32 mouse cellular contexts compared by ENCODE assay signal in the genomic region with DNA sequence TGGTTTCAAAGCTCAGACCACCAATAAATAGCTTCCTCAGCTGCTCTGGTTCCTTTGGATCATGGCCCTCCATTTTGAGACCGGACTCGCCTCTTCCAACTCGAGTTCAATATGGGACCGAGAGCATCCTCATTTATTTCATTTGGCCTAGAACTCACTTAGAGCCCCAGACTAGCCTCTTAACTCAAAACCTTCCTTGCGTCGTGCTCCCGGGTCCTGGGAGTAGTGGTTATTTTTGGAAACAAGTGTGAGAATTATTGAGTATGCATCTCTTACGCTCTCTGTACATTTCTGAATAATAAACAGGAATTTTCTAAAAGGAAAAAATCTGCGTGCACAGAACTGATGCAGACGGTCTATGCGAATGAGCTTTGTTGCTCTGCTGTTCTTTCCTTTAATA. TPM values are rescaled to one million over a fixed set of nuclear protein-coding genes. Genes with fewer than 3 reads are reported as not detected.
"Had no signal": no experiment of that assay in that cellular context is flagged by ENCODE, and none has a peak within 500 bp of the region (broad histone marks: within the 10 kb centered on the region; RNA-seq: fewer than 3 reads in every experiment).

A gene (minus strand): TSS at position 101 of the 400 bp plus-strand sequence.

- H3K27ac ChIP-seq: limb, embryonic 10.5 days; limb, embryonic 12.5 days; limb, embryonic 13.5 days; limb, embryonic 15.5 days; liver, embryonic 12.5 days; liver, embryonic 13.5 days; liver, embryonic 14.5 days; liver, embryonic 15.5 days; lung, embryonic 15.5 days; macrophage; midbrain, embryonic 10.5 days; midbrain, embryonic 12.5 days; midbrain, embryonic 13.5 days; midbrain, embryonic 15.5 days had no signal

- DNase-seq: left cerebral cortex, postnatal 4 days; liver; liver, embryonic 13.5 days; liver, postnatal 0 days; lung, adult 18-20 months; lung, adult 2 months; lung, embryonic 14.5 days; lung, postnatal 10 days; lung, postnatal 14 days; lung, postnatal 36 days; lung, postnatal 4 days; midbrain, embryonic 14.5 days had no signal

- H3K4me3 ChIP-seq: limb, embryonic 10.5 days; limb, embryonic 12.5 days; limb, embryonic 15.5 days; liver, embryonic 12.5 days; liver, embryonic 13.5 days; liver, embryonic 15.5 days; lung, embryonic 15.5 days; megakaryocyte, embryonic 14.5 days; midbrain, embryonic 10.5 days; midbrain, embryonic 12.5 days; midbrain, embryonic 13.5 days; midbrain, embryonic 15.5 days; myocyte had no signal

RNA-seq across cellular contexts. Expression of the gene that starts here (rescaled TPM):
- total RNA-seq: left cerebral cortex, postnatal 36 days; liver, adult 2 months; megakaryocyte-erythroid progenitor cell, adult 5-6 weeks; midbrain, postnatal 0 days; monocyte, adult 5-6 weeks had no signal
